Mouse (Mus musculus): ENCODE results near the gene Tex45. TPM values are rescaled to one million over a fixed set of nuclear protein-coding genes. Genes with fewer than 3 reads are reported as not detected.
A peak's percentile ranks its signal among the peaks of the same experiment; 100 is the strongest.

Gene Tex45
- polyA plus RNA-seq, 1 experiment from 2014 or later, result 0.16 TPM

DNA sequence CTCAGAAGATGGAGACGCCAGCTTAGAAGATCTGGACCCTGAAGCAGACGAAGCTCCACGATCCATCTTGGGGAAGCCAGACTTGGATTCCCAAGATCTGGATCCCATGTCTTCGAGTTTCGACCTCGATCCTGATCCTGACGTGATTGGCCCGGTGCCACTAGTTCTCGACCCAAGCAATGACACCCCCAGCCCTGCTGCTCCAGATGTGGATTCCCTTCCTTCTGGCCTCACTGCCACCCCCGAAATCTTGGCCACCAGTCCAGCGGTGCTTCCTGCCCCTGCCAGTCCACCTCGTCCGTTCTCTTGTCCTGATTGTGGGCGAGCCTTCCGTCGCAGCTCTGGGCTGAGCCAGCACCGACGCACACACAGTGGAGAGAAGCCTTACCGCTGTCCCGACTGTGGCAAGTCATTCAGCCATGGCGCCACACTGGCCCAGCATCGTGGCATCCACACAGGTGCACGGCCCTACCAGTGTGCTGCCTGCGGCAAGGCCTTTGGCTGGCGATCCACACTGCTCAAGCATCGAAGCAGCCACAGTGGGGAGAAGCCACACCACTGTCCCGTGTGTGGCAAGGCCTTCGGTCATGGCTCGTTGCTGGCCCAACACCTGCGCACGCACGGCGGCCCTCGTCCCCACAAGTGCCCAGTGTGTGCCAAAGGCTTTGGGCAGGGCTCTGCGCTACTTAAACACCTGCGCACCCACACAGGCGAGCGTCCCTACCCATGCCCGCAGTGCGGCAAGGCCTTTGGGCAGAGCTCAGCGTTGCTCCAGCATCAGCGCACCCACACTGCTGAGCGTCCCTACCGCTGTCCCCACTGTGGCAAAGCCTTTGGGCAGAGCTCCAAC lies 25.1 kb downstream of the Tex45 start:
- no peak for DNase-seq (ENCODE audit: low spot score)
- 96% methylated on average over 44 of the region's 44 CpGs for whole genome bisulfite sequencing

DNA sequence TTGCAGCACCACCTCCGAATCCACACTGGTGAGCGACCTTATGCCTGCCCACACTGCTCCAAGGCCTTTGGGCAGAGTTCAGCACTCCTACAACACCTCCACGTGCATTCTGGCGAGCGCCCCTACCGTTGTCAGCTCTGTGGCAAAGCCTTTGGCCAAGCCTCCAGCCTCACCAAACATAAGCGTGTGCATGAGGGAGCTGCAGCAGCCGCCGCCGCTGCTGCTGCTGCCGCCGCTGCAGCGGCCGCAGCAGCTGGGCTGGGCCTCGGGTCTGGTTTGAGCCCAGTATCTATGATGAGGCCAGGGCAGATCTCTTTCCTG lies 25.7 kb downstream of the Tex45 start:
- peaks cover 18% of the 10 kb centered on the region for H3K36me3 ChIP-seq (ENCODE audit: insufficient read depth, low read length)
- peaks cover 5% of the 10 kb centered on the region; the same call in 1 of the 2 replicates for H3K4me1 ChIP-seq (replicated peaks; ENCODE audit: insufficient read depth, low read length)
- WGBS, result 94% methylated on average over 15 of the region's 15 CpGs
- no peak for ATAC-seq (replicated peaks; ENCODE audit: low FRiP score, low read depth)
- H3K9me3 ChIP-seq (replicated peaks; ENCODE audit: low read length), result no peaks in the 10 kb centered on the region
- H3K27ac ChIP-seq, result no peak overlapping the region
- no peak overlapping the region for H3K4me2 ChIP-seq (ENCODE audit: low read length)
- DNase-seq (ENCODE audit: low spot score), result no peak
- TF ChIP-seq CTCF (IDR thresholded peaks at IDR 0.05; ENCODE audit: low read depth), result no peak
- H3K27me3 ChIP-seq (ENCODE audit: insufficient read depth, low read length), result no peaks in the 10 kb centered on the region
- H3K4me3 ChIP-seq (replicated peaks; ENCODE audit: low read depth, low read length), result no peak overlapping the region
- H3K9ac ChIP-seq (ENCODE audit: low read depth, low read length), result no peak overlapping the region

More for the DNA sequence above, 25.1 kb downstream of the Tex45 start:
- Histone ChIP-seq H3K9ac (ENCODE audit: low read depth, low read length) (no peak overlapping the region), H3K4me3 (replicated peaks; ENCODE audit: low read depth, low read length) (no peak overlapping the region), H3K9me3 (replicated peaks; ENCODE audit: low read length) (no peaks in the 10 kb centered on the region), H3K36me3 (ENCODE audit: insufficient read depth, low read length) (peaks cover 18% of the 10 kb centered on the region), H3K27me3 (ENCODE audit: insufficient read depth, low read length) (no peaks in the 10 kb centered on the region), H3K4me1 (replicated peaks; ENCODE audit: insufficient read depth, low read length) (peaks cover 5% of the 10 kb centered on the region; the same call in 1 of the 2 replicates), H3K4me2 (ENCODE audit: low read length) (no peak overlapping the region), H3K27ac (no peak overlapping the region)
- no peak for TF ChIP-seq CTCF (IDR thresholded peaks at IDR 0.05; ENCODE audit: low read depth)
- ATAC-seq (replicated peaks; ENCODE audit: low FRiP score, low read depth), result no peak

DNA sequence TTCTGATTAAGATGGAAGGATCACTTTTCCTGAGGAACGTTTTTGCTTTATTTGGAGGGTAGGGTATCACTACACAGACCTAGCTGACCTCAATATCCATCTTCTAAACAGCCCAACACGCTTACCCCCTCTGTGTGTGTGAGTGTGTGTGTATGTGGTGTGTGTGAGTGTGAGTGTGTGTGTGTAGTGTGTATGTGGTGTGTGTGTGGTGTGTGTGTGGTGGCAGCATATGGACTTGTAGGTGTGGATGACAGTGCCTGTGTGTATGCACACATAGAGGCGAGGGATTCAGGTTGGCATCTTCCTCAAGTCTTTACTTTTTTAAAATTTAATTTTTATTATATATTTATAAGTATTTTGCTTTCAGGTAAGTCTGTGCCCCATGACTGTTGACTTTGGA lies 27.9 kb downstream of the Tex45 start:
- 85% methylated on average over 3 of the region's 3 CpGs for WGBS
- no peak for TF ChIP-seq CTCF (IDR thresholded peaks at IDR 0.05; ENCODE audit: low read depth)
- ATAC-seq (replicated peaks; ENCODE audit: low FRiP score, low read depth), result no peak
- H3K27me3 ChIP-seq (ENCODE audit: insufficient read depth, low read length), result no peaks in the 10 kb centered on the region
- no peak overlapping the region for H3K27ac ChIP-seq
- no peak overlapping the region for H3K4me2 ChIP-seq (ENCODE audit: low read length)
- no peak overlapping the region for H3K4me3 ChIP-seq (replicated peaks; ENCODE audit: low read depth, low read length)
- DNase-seq (ENCODE audit: low spot score), result no peak
- no peak overlapping the region for H3K9ac ChIP-seq (ENCODE audit: low read depth, low read length)
- H3K36me3 ChIP-seq (ENCODE audit: insufficient read depth, low read length), result peaks cover 18% of the 10 kb centered on the region
- H3K4me1 ChIP-seq (replicated peaks; ENCODE audit: insufficient read depth, low read length), result peaks cover 5% of the 10 kb centered on the region; the same call in 1 of the 2 replicates
- H3K9me3 ChIP-seq (replicated peaks; ENCODE audit: low read length), result no peaks in the 10 kb centered on the region

DNA sequence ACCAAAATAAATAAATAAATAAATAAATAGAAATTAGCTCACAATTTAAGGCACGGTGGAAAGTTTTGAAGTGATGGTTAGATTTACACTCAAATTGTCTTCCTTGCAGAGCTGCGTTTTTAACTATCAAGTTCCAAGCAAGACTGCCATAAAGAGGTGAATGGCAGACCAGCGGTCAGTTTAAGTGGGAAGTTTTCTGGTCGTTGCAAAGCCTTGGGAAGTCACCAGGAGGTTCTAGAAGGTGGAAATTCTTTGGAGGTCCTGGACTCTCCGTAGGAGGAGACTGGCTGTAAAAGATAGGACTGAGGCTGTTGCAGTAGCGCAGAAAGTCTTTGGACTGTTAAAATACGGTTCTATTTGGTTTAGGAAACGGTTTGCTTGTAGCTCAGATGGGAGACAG lies 29.1 kb downstream of the Tex45 start:
- 3% methylated on average over 8 of the region's 8 CpGs for WGBS
- 0 out of 2 replicates have a peak, but pooled peaks have one; percentile 4 for ATAC-seq (replicated peaks; ENCODE audit: low FRiP score, low read depth)
- H3K27me3 ChIP-seq (ENCODE audit: insufficient read depth, low read length), result no peaks in the 10 kb centered on the region

DNA sequence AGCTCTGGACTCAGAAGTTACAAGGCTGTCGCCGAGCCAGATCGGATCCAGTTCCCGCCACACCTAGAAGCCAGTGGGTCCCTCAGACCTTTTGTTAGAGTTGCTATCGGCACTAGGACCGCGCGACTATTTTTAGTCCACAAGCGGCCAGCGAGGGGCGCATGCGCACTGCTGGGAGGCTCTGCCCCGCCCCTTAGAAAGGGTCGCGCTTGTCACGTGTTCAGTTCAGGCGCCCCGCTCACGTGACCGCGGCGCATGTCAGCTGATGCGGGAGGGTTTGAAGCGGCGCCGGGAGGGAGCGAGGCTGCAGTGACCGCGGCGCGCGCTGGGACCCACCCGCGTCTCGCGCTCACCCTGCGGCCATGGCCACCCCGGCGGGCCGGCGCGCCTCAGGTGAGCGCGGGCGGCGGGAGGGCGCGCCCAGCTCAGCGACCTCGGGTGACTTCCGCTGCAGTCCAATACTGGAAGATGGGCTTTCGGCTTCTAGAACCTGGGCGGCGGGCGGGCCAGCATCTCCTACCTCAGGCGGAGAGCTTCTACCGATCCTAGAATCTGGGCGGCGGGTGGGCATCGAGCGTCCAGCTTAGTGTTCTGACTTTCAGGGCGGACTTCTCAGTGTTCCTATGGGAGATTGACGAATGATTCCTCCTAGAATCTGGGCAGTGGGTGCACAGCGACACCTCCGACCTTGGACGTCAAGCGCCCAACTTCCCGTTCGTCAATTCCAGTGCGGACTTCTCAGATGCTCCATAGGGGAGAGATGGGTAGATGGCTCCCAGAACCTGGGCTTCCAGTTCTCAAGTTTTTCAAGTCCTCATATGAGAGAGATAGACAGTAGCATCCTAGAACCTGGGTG lies 29.8 kb downstream of the Tex45 start, which contains the start of gene Mcoln1:
Mcoln1 (plus strand) TSS at position 223 of the 856 bp plus-strand sequence.
- peak within 1 kb of the TSS; percentile 81 for H3K9ac ChIP-seq (ENCODE audit: low read depth, low read length)
- no peaks in the 10 kb centered on the region for H3K4me1 ChIP-seq (replicated peaks; ENCODE audit: insufficient read depth, low read length)
- peak within 1 kb of the TSS; percentile 70 for H3K4me2 ChIP-seq (ENCODE audit: low read length)
- TF ChIP-seq CTCF (IDR thresholded peaks at IDR 0.05; ENCODE audit: low read depth), result peak; percentile 27; the same call in 1 of the 2 replicates
- H3K4me3 ChIP-seq (replicated peaks; ENCODE audit: low read depth, low read length), result peak within 1 kb of the TSS; percentile 83
- H3K27ac ChIP-seq, result peak within 1 kb of the TSS; percentile 79
- DNase-seq (ENCODE audit: low spot score), result peak; percentile 98
- ATAC-seq (replicated peaks; ENCODE audit: low FRiP score, low read depth), result peak; percentile 92
- no peaks in the 10 kb centered on the region for H3K9me3 ChIP-seq (replicated peaks; ENCODE audit: low read length)
- peaks cover 14% of the 10 kb centered on the region for H3K36me3 ChIP-seq (ENCODE audit: insufficient read depth, low read length)
- H3K27me3 ChIP-seq (ENCODE audit: insufficient read depth, low read length), result no peaks in the 10 kb centered on the region
- under 1% methylated on average over 65 of the region's 70 CpGs for WGBS

More for the DNA sequence above, 29.1 kb downstream of the Tex45 start:
- Histone ChIP-seq H3K4me2 (ENCODE audit: low read length) (peak overlapping the region; percentile 70), H3K4me1 (replicated peaks; ENCODE audit: insufficient read depth, low read length) (no peaks in the 10 kb centered on the region), H3K9ac (ENCODE audit: low read depth, low read length) (peak overlapping the region; percentile 69), H3K27ac (peak overlapping the region; percentile 79), H3K9me3 (replicated peaks; ENCODE audit: low read length) (no peaks in the 10 kb centered on the region), H3K36me3 (ENCODE audit: insufficient read depth, low read length) (peaks cover 18% of the 10 kb centered on the region), H3K4me3 (replicated peaks; ENCODE audit: low read depth, low read length) (peak overlapping the region; percentile 83)
- no peak for TF ChIP-seq CTCF (IDR thresholded peaks at IDR 0.05; ENCODE audit: low read depth)
- peak; percentile 63 for DNase-seq (ENCODE audit: low spot score)

GRCm38 (mm10) chr8:3502217-3502616 lies 31.6 kb downstream of the Tex45 start:
- DNase-seq (ENCODE audit: low spot score), result no peak
- no peak for TF ChIP-seq CTCF (IDR thresholded peaks at IDR 0.05; ENCODE audit: low read depth)
- H3K9ac ChIP-seq (ENCODE audit: low read depth, low read length), result no peak overlapping the region

More at GRCm38 (mm10) chr8:3502217-3502616, 31.6 kb downstream of the Tex45 start:
- Histone ChIP-seq H3K27me3 (ENCODE audit: insufficient read depth, low read length) (no peaks in the 10 kb centered on the region), H3K27ac (no peak overlapping the region), H3K9me3 (replicated peaks; ENCODE audit: low read length) (no peaks in the 10 kb centered on the region), H3K4me3 (replicated peaks; ENCODE audit: low read depth, low read length) (no peak overlapping the region), H3K36me3 (ENCODE audit: insufficient read depth, low read length) (peaks cover 12% of the 10 kb centered on the region), H3K4me1 (replicated peaks; ENCODE audit: insufficient read depth, low read length) (no peaks in the 10 kb centered on the region), H3K4me2 (ENCODE audit: low read length) (no peak overlapping the region)
- 54% methylated on average over 4 of the region's 4 CpGs for WGBS
- no peak for ATAC-seq (replicated peaks; ENCODE audit: low FRiP score, low read depth)

All from kidney, postnatal 0 days (tissue).